Mouse (Mus musculus) frontal cortex, postnatal 36 days (tissue): Measurements from ENCODE around the gene Rnf8.
A peak's percentile ranks its signal among the peaks of the same experiment; 100 is the strongest.
"Not testable (repeated sequence)": the region's sequence is repeated elsewhere in the genome, so short reads cannot be mapped to it uniquely, and the experiment has no call there.

Experiments used
- DNase-seq, 2 experiments: peaks; one replicate each; pipeline ENCODE4 v3.0.0; 2022; ENCODE audit warnings: low spot score in 2 of 2

Rnf8 gene

GRCm38 (mm10) chr17:29614115-29615023 is at the start of gene Rnf8, which contains the start of gene Gm28043:
TSS of gene Rnf8 (plus strand) at chr17:29614790.
TSS of gene Gm28043 (plus strand) at chr17:29614876.
- peak; percentile 94 to 96 for DNase-seq

GRCm38 (mm10) chr17:29565521-29565920 is 49.1 kb upstream of the Rnf8 start:
- DNase-seq = no peak

GRCm38 (mm10) chr17:29568435-29568834 is 46.2 kb upstream of the Rnf8 start:
- DNase-seq = no peak

- no peak for DNase-seq
Observed at GRCm38 (mm10) chr17:29569831-29570230, 44.8 kb upstream of the Rnf8 start.

- DNase-seq = no peak
Observed at GRCm38 (mm10) chr17:29579579-29580126, 34.9 kb upstream of the Rnf8 start.

- DNase-seq = no peak
Observed at GRCm38 (mm10) chr17:29583569-29583968, 31.0 kb upstream of the Rnf8 start.

GRCm38 (mm10) chr17:29584306-29584705 is 30.3 kb upstream of the Rnf8 start:
- DNase-seq = no peak

GRCm38 (mm10) chr17:29584737-29585136 is 29.9 kb upstream of the Rnf8 start:
- no peak for DNase-seq

GRCm38 (mm10) chr17:29585446-29585845 is 29.1 kb upstream of the Rnf8 start:
- DNase-seq = no peak

GRCm38 (mm10) chr17:29586921-29587320 is 27.7 kb upstream of the Rnf8 start:
- DNase-seq = no peak

- no peak for DNase-seq
Observed at GRCm38 (mm10) chr17:29589221-29589898, 25.2 kb upstream of the Rnf8 start.

- DNase-seq = no peak
Observed at GRCm38 (mm10) chr17:29595891-29596770, 18.5 kb upstream of the Rnf8 start.

- DNase-seq = no peak
Observed at GRCm38 (mm10) chr17:29596771-29597132, 17.8 kb upstream of the Rnf8 start.

GRCm38 (mm10) chr17:29599051-29599450 is 15.5 kb upstream of the Rnf8 start:
- no peak for DNase-seq

- no peak for DNase-seq
Observed at GRCm38 (mm10) chr17:29599537-29599936, 15.1 kb upstream of the Rnf8 start.

GRCm38 (mm10) chr17:29601391-29601790 is 13.2 kb upstream of the Rnf8 start:
- no peak for DNase-seq

- peak; percentile 80 to 84 for DNase-seq
Observed at GRCm38 (mm10) chr17:29603283-29603682, 11.3 kb upstream of the Rnf8 start.

- not testable (repeated sequence) for DNase-seq
Observed at GRCm38 (mm10) chr17:29613453-29613852, 1.1 kb upstream of the Rnf8 start.

- DNase-seq = no peak
Observed at GRCm38 (mm10) chr17:29615024-29615551, 498 bp downstream of the Rnf8 start.

GRCm38 (mm10) chr17:29615616-29616015 is 1.0 kb downstream of the Rnf8 start:
- peak in 1 of 2 experiments; percentile 38 for DNase-seq

GRCm38 (mm10) chr17:29619231-29619630 is 4.6 kb downstream of the Rnf8 start:
- DNase-seq = no peak
